Mouse (Mus musculus): Measurements from ENCODE around the gene Stt3b.

GRCm38 (mm10) chr9:115261896-115262295, 48.3 kb downstream of the Stt3b start:
- TF ChIP-seq CTCF (IDR thresholded peaks at IDR 0.05; ENCODE audit: insufficient read depth, low read depth, low read length) = no peak
- TF ChIP-seq POLR2A (IDR thresholded peaks at IDR 0.05; ENCODE audit: insufficient read depth, low read depth, low read length) = no peak
